Mouse (Mus musculus): Measurements from ENCODE around the gene Lsamp. TPM values are rescaled to one million over a fixed set of nuclear protein-coding genes. Genes with fewer than 3 reads are reported as not detected.

The Lsamp gene
- polyA plus RNA-seq, 1 experiment from 2014 or later, result 2.1 TPM

GRCm38 (mm10) chr16:40960586-40960985 lies 976.4 kb downstream of the Lsamp start:
- DNase-seq (ENCODE audit: low spot score), result no peak
- no peak overlapping the region for H3K4me3 ChIP-seq
- no peaks in the 10 kb centered on the region for H3K36me3 ChIP-seq
- no peaks in the 10 kb centered on the region for H3K9me3 ChIP-seq (replicated peaks)
- no peaks in the 10 kb centered on the region for H3K4me1 ChIP-seq
- no peak overlapping the region for H3K27ac ChIP-seq
- H3K27me3 ChIP-seq (ENCODE audit: low read depth, poor library complexity, severe bottlenecking), result no peaks in the 10 kb centered on the region
- 70% methylated on average over 1 of the region's 1 CpGs for WGBS

- H3K4me3 ChIP-seq, result peak overlapping the region; percentile 34
- H3K4me1 ChIP-seq, result no peaks in the 10 kb centered on the region
- no peaks in the 10 kb centered on the region for H3K36me3 ChIP-seq
- H3K27me3 ChIP-seq (ENCODE audit: low read depth, poor library complexity, severe bottlenecking), result no peaks in the 10 kb centered on the region
- 24% methylated on average over 17 of the region's 17 CpGs for WGBS
- H3K27ac ChIP-seq, result no peak overlapping the region
- no peaks in the 10 kb centered on the region for H3K9me3 ChIP-seq (replicated peaks)
- DNase-seq (ENCODE audit: low spot score), result peak; percentile 70
Observed at GRCm38 (mm10) chr16:40968088-40968860, 984.1 kb downstream of the Lsamp start.

GRCm38 (mm10) chr16:40971382-40971781 lies 987.2 kb downstream of the Lsamp start:
- H3K4me1 ChIP-seq, result no peaks in the 10 kb centered on the region
- H3K4me3 ChIP-seq, result no peak overlapping the region

GRCm38 (mm10) chr16:40974084-40974483 lies 989.9 kb downstream of the Lsamp start:
- WGBS, result 73% methylated on average over 2 of the region's 2 CpGs
- no peaks in the 10 kb centered on the region for H3K9me3 ChIP-seq (replicated peaks)
- no peak overlapping the region for H3K27ac ChIP-seq
- no peaks in the 10 kb centered on the region for H3K4me1 ChIP-seq
- H3K27me3 ChIP-seq (ENCODE audit: low read depth, poor library complexity, severe bottlenecking), result no peaks in the 10 kb centered on the region
- DNase-seq (ENCODE audit: low spot score), result no peak
- H3K36me3 ChIP-seq, result no peaks in the 10 kb centered on the region
- H3K4me3 ChIP-seq, result no peak overlapping the region

More at GRCm38 (mm10) chr16:40971382-40971781, 987.2 kb downstream of the Lsamp start:
- Histone ChIP-seq H3K27me3 (ENCODE audit: low read depth, poor library complexity, severe bottlenecking) (no peaks in the 10 kb centered on the region), H3K9me3 (replicated peaks) (no peaks in the 10 kb centered on the region), H3K36me3 (no peaks in the 10 kb centered on the region), H3K27ac (no peak overlapping the region)
- 74% methylated on average over 3 of the region's 3 CpGs for WGBS
- DNase-seq (ENCODE audit: low spot score), result no peak

- no peaks in the 10 kb centered on the region for H3K27me3 ChIP-seq (ENCODE audit: low read depth, poor library complexity, severe bottlenecking)
- DNase-seq (ENCODE audit: low spot score), result no peak
- 72% methylated on average over 3 of the region's 3 CpGs for WGBS
Observed at GRCm38 (mm10) chr16:40983026-40983425, 998.9 kb downstream of the Lsamp start.

GRCm38 (mm10) chr16:41007569-41007968 lies 1023.4 kb downstream of the Lsamp start:
- Histone ChIP-seq H3K4me1 (no peaks in the 10 kb centered on the region), H3K4me3 (no peak overlapping the region), H3K27me3 (ENCODE audit: low read depth, poor library complexity, severe bottlenecking) (no peaks in the 10 kb centered on the region), H3K27ac (no peak overlapping the region), H3K36me3 (no peaks in the 10 kb centered on the region), H3K9me3 (replicated peaks) (no peaks in the 10 kb centered on the region)
- DNase-seq (ENCODE audit: low spot score), result no peak
- 85% methylated on average over 5 of the region's 5 CpGs for WGBS

More at GRCm38 (mm10) chr16:40983026-40983425, 998.9 kb downstream of the Lsamp start:
- Histone ChIP-seq H3K27ac (no peak overlapping the region), H3K4me1 (no peaks in the 10 kb centered on the region), H3K9me3 (replicated peaks) (no peaks in the 10 kb centered on the region), H3K4me3 (no peak overlapping the region), H3K36me3 (no peaks in the 10 kb centered on the region)

- Histone ChIP-seq H3K4me3 (no peak overlapping the region), H3K4me1 (no peaks in the 10 kb centered on the region), H3K27me3 (ENCODE audit: low read depth, poor library complexity, severe bottlenecking) (no peaks in the 10 kb centered on the region), H3K9me3 (replicated peaks) (no peaks in the 10 kb centered on the region), H3K27ac (no peak overlapping the region), H3K36me3 (no peaks in the 10 kb centered on the region)
- no peak for DNase-seq (ENCODE audit: low spot score)
Observed at GRCm38 (mm10) chr16:41034746-41035145, 1050.6 kb downstream of the Lsamp start.

- no peaks in the 10 kb centered on the region for H3K27me3 ChIP-seq (ENCODE audit: low read depth, poor library complexity, severe bottlenecking)
- H3K4me1 ChIP-seq, result no peaks in the 10 kb centered on the region
- no peak overlapping the region for H3K27ac ChIP-seq
- WGBS, result 78% methylated on average over 2 of the region's 2 CpGs
- no peak for DNase-seq (ENCODE audit: low spot score)
- no peak overlapping the region for H3K4me3 ChIP-seq
- no peaks in the 10 kb centered on the region for H3K9me3 ChIP-seq (replicated peaks)
- H3K36me3 ChIP-seq, result no peaks in the 10 kb centered on the region
Observed at GRCm38 (mm10) chr16:41041686-41042085, 1057.5 kb downstream of the Lsamp start.

- H3K27me3 ChIP-seq (ENCODE audit: low read depth, poor library complexity, severe bottlenecking), result no peaks in the 10 kb centered on the region
- DNase-seq (ENCODE audit: low spot score), result no peak
- no peaks in the 10 kb centered on the region for H3K36me3 ChIP-seq
- peaks cover 4% of the 10 kb centered on the region; the same call in 1 of the 2 replicates for H3K4me1 ChIP-seq
- no peaks in the 10 kb centered on the region for H3K9me3 ChIP-seq (replicated peaks)
- no peak overlapping the region for H3K27ac ChIP-seq
- no peak overlapping the region for H3K4me3 ChIP-seq
- WGBS, result 62% methylated on average over 7 of the region's 7 CpGs
Observed at GRCm38 (mm10) chr16:41063270-41063857, 1079.2 kb downstream of the Lsamp start.

GRCm38 (mm10) chr16:41073470-41073869 lies 1089.3 kb downstream of the Lsamp start:
- Histone ChIP-seq H3K4me3 (no peak overlapping the region), H3K4me1 (no peaks in the 10 kb centered on the region), H3K9me3 (replicated peaks) (no peaks in the 10 kb centered on the region), H3K27me3 (ENCODE audit: low read depth, poor library complexity, severe bottlenecking) (no peaks in the 10 kb centered on the region), H3K27ac (no peak overlapping the region), H3K36me3 (no peaks in the 10 kb centered on the region)
- DNase-seq (ENCODE audit: low spot score), result no peak
- 87% methylated on average over 2 of the region's 2 CpGs for WGBS

GRCm38 (mm10) chr16:41088648-41089047 lies 1104.5 kb downstream of the Lsamp start:
- H3K27ac ChIP-seq, result no peak overlapping the region
- no peak overlapping the region for H3K4me3 ChIP-seq
- WGBS, result 92% methylated on average over 2 of the region's 2 CpGs
- no peak for DNase-seq (ENCODE audit: low spot score)
- no peaks in the 10 kb centered on the region for H3K27me3 ChIP-seq (ENCODE audit: low read depth, poor library complexity, severe bottlenecking)
- no peaks in the 10 kb centered on the region for H3K4me1 ChIP-seq
- no peaks in the 10 kb centered on the region for H3K9me3 ChIP-seq (replicated peaks)
- H3K36me3 ChIP-seq, result no peaks in the 10 kb centered on the region

GRCm38 (mm10) chr16:41090092-41090491 lies 1105.9 kb downstream of the Lsamp start:
- DNase-seq (ENCODE audit: low spot score), result no peak
- H3K27me3 ChIP-seq (ENCODE audit: low read depth, poor library complexity, severe bottlenecking), result no peaks in the 10 kb centered on the region
- H3K9me3 ChIP-seq (replicated peaks), result no peaks in the 10 kb centered on the region
- no peaks in the 10 kb centered on the region for H3K4me1 ChIP-seq
- H3K4me3 ChIP-seq, result no peak overlapping the region
- no peak overlapping the region for H3K27ac ChIP-seq
- no peaks in the 10 kb centered on the region for H3K36me3 ChIP-seq
- WGBS, result 70% methylated on average over 2 of the region's 2 CpGs

GRCm38 (mm10) chr16:41091259-41091658 lies 1107.1 kb downstream of the Lsamp start:
- H3K9me3 ChIP-seq (replicated peaks), result no peaks in the 10 kb centered on the region
- no peak for DNase-seq (ENCODE audit: low spot score)
- H3K27me3 ChIP-seq (ENCODE audit: low read depth, poor library complexity, severe bottlenecking), result no peaks in the 10 kb centered on the region
- H3K4me3 ChIP-seq, result no peak overlapping the region
- H3K4me1 ChIP-seq, result no peaks in the 10 kb centered on the region
- H3K27ac ChIP-seq, result no peak overlapping the region
- H3K36me3 ChIP-seq, result no peaks in the 10 kb centered on the region
